In genomic region chr11:85734317-85735211, GRCm38 (mm10) we compare ENCODE assay signal across 25 mouse cellular contexts.
DNase-seq lines count a peak whose midpoint lies in the region; ATAC-seq and TF ChIP-seq lines count a peak whose summit lies in the region.
"Had no signal": no experiment of that assay in that cellular context is flagged by ENCODE, and none has a peak within 500 bp of the region (broad histone marks: within the 10 kb centered on the region; RNA-seq: fewer than 3 reads in every experiment).

No protein-coding gene starts in this region.

- H3K9ac ChIP-seq in lung, embryonic 14.5 days = no peak overlapping the region
- H3K9ac ChIP-seq: embryonic facial prominence, embryonic 12.5 days; forebrain, embryonic 15.5 days; heart, embryonic 15.5 days; hindbrain, embryonic 12.5 days; liver, embryonic 14.5 days had no signal

- intact Hi-C loops in heart, postnatal 36 days (cut with DNase I) = no loop called here

- peaks cover 53% of the 10 kb centered on the region for H3K4me1 ChIP-seq in lung, embryonic 14.5 days (ENCODE audit: insufficient read depth)

- no peaks in the 10 kb centered on the region for H3K27me3 ChIP-seq in lung, embryonic 14.5 days (ENCODE audit: insufficient read depth, low read length)
- H3K27me3 ChIP-seq: heart, embryonic 15.5 days had no signal

- no peak overlapping the region for H3K4me3 ChIP-seq in lung, embryonic 14.5 days (ENCODE audit: low read depth, low read length)
- H3K4me3 ChIP-seq: embryonic facial prominence, embryonic 12.5 days; forebrain, embryonic 15.5 days; heart, embryonic 10.5 days; heart, embryonic 15.5 days; hindbrain, embryonic 12.5 days had no signal

- WGBS in lung, embryonic 14.5 days = 27% methylated on average over 7 of the region's 7 CpGs

- TF ChIP-seq CTCF in lung, embryonic 14.5 days (IDR thresholded peaks at IDR 0.05; ENCODE audit: low read depth) = no peak

- no peak overlapping the region for H3K4me2 ChIP-seq in lung, embryonic 14.5 days
- H3K4me2 ChIP-seq: embryonic facial prominence, embryonic 12.5 days; forebrain, embryonic 15.5 days; heart, embryonic 15.5 days; hindbrain, embryonic 12.5 days had no signal

- H3K36me3 ChIP-seq in lung, embryonic 14.5 days (ENCODE audit: insufficient read depth) = no peaks in the 10 kb centered on the region
- H3K36me3 ChIP-seq: embryonic facial prominence, embryonic 12.5 days; forebrain, embryonic 15.5 days; heart, embryonic 10.5 days; heart, embryonic 15.5 days; hindbrain, embryonic 12.5 days had no signal

- DNase-seq in lung, embryonic 14.5 days = peak; percentile 61
- DNase-seq in lung, adult 18-20 months = no peak
- DNase-seq in right cerebral cortex, adult 18-20 months = peak; percentile 40
- no peak for DNase-seq in right cerebral cortex, postnatal 14 days
- DNase-seq in brain, adult 2 months (ENCODE audit: low read depth, low spot score) = peak; percentile 69
- peak; percentile 50 for DNase-seq in telencephalon, adult 2 months (ENCODE audit: low read depth, low spot score)
- DNase-seq in heart, postnatal 36 days = no peak
- DNase-seq: adrenal gland, postnatal 10 days; B cell, adult 2 months; cerebellum, adult 11 months; gastrocnemius, postnatal 10 days; layer of hippocampus, adult 9-11 months; liver; midbrain, embryonic 14.5 days; right cerebral cortex, postnatal 4 days; thymus, adult 2 months; thymus, postnatal 36 days had no signal

- ATAC-seq in lung, embryonic 14.5 days (ENCODE audit: insufficient read depth) = no peak
- ATAC-seq: forebrain, embryonic 15.5 days had no signal

- peak overlapping the region; percentile 72 for H3K27ac ChIP-seq in lung, embryonic 14.5 days (ENCODE audit: low read depth)
- H3K27ac ChIP-seq: embryonic facial prominence, embryonic 12.5 days; forebrain, embryonic 15.5 days; heart, embryonic 10.5 days; heart, embryonic 15.5 days; hindbrain, embryonic 12.5 days; liver, embryonic 14.5 days; macrophage; stomach, postnatal 0 days had no signal

- no peaks in the 10 kb centered on the region for H3K9me3 ChIP-seq in lung, embryonic 14.5 days (ENCODE audit: low read depth, low read length)
- H3K9me3 ChIP-seq: embryonic facial prominence, embryonic 12.5 days; forebrain, embryonic 15.5 days; heart, embryonic 10.5 days; heart, embryonic 15.5 days; hindbrain, embryonic 12.5 days had no signal

Comparison
In these comparisons a context has a peak if more than half of its experiments do, and no peak if none do; other contexts are left out.
1. DNase-seq: peak in lung, embryonic 14.5 days (single experiment), right cerebral cortex, adult 18-20 months (single experiment), brain, adult 2 months (single experiment) and telencephalon, adult 2 months (single experiment); none in lung, adult 18-20 months (0 of 2), right cerebral cortex, postnatal 14 days (single experiment) and heart, postnatal 36 days (0 of 2).